Mouse (Mus musculus) liver, embryonic 16.5 days (tissue): ENCODE data around the gene Ccdc42. TPM values are rescaled to one million over a fixed set of nuclear protein-coding genes. Genes with fewer than 3 reads are reported as not detected.

Experiments
- ATAC-seq: fragments of 200-750 bp; cut with Nextera tagmentation; 2 replicates; pipeline ENCODE4 v1.8.0; 2017; ENCODE audit warnings: low read depth, mild to moderate bottlenecking, moderate number of reproducible peaks, moderate library complexity
- H3K27ac ChIP-seq: fragments of 300-500 bp; sonication (generic); 2 replicates; pipeline ENCODE4 v1.5.1; 2014; ENCODE audit warnings: mild to moderate bottlenecking, low read length
- H3K27me3 ChIP-seq: fragments of 300-500 bp; sonication (generic); 2 replicates; pipeline ENCODE4 v1.6.1; 2014; ENCODE audit warnings: low read depth, low read length, mixed read lengths; ENCODE audit not compliant: control insufficient read depth, insufficient read depth
- H3K36me3 ChIP-seq: fragments of 300-500 bp; sonication (generic); 2 replicates; pipeline ENCODE4 v1.6.1; 2014; ENCODE audit warnings: mild to moderate bottlenecking; ENCODE audit not compliant: control insufficient read depth, insufficient read depth
- H3K4me1 ChIP-seq: fragments of 300-500 bp; sonication (generic); 2 replicates; pipeline ENCODE4 v1.6.1; 2014; ENCODE audit warnings: low read depth, low read length, mixed read lengths; ENCODE audit not compliant: control insufficient read depth
- H3K4me2 ChIP-seq: fragments of 300-500 bp; sonication (generic); 2 replicates; pipeline ENCODE4 v1.6.1; 2014; ENCODE audit warnings: low read depth, low read length, mixed read lengths
- H3K4me3 ChIP-seq: fragments of 300-500 bp; sonication (generic); 2 replicates; pipeline ENCODE4 v1.5.1; 2014; ENCODE audit warnings: low read depth, mild to moderate bottlenecking, low read length
- H3K9ac ChIP-seq: fragments of 300-500 bp; sonication (generic); 2 replicates; pipeline ENCODE4 v1.6.1; 2014; ENCODE audit warnings: low read depth, low read length
- H3K9me3 ChIP-seq: fragments of 300-500 bp; sonication (generic); replicated peaks from 2 replicates; pipeline ENCODE4 v1.6.1; 2016; ENCODE audit warnings: low read length; ENCODE audit not compliant: control insufficient read depth
- WGBS: fragments of 180-500 bp; shearing (Covaris S2); extraction: QIAGEN DNeasy Blood & Tissue Kit; methylation state at CpG from one replicate; pipeline ENCODE4 v1.1.7; 2014; ENCODE audit not compliant: insufficient replicate concordance; 5-methylcytosine and 5-hydroxymethylcytosine counted together
- polyA plus RNA-seq: library from polyadenylated mRNA; unstranded; fragments of >200 nt; fragmentation: Nextera tagmentation; extraction: Ambion mirVana; gene quantifications from 2 replicates; pipeline ENCODE4 v1.2.1, GENCODE M21; 2015

The Ccdc42 gene
- polyA plus RNA-seq, 1 experiment from 2014 or later: not detected

DNA sequence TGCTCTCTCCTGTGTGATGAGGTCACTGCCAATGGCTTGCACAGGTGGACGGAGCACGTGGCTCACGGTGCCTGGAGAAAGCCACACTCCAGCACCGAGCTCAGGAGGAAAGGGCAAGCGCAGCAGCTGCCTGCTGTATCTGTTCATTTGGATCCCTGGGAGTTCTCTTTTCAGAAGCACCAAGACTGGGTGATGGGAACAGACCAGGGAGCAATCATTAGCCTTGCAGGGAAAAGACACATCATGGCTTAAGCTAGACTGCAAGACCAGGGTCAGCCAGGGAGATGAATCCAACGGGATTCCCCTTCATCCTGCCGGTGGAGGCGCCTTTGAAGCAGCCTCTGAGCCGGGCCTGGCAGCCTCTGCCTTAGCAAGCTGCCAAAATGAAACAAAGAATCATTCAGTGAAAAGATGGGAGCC is 7.3 kb upstream of the Ccdc42 start:
- no peaks in the 10 kb centered on the region for H3K27me3 ChIP-seq
- H3K4me2 ChIP-seq: no peak overlapping the region
- no peak for ATAC-seq
- no peaks in the 10 kb centered on the region for H3K4me1 ChIP-seq
- no peak overlapping the region for H3K4me3 ChIP-seq
- H3K9ac ChIP-seq: no peak overlapping the region
- WGBS: 43% methylated on average over 9 of the region's 9 CpGs
- H3K27ac ChIP-seq: no peak overlapping the region
- H3K9me3 ChIP-seq: no peaks in the 10 kb centered on the region
- H3K36me3 ChIP-seq: no peaks in the 10 kb centered on the region

GRCm38 (mm10) chr11:68580566-68580965 is 6.3 kb upstream of the Ccdc42 start:
- H3K4me1 ChIP-seq: no peaks in the 10 kb centered on the region

GRCm38 (mm10) chr11:68583225-68583624 is 3.6 kb upstream of the Ccdc42 start:
- H3K4me1 ChIP-seq: no peaks in the 10 kb centered on the region
- WGBS: 74% methylated on average over 13 of the region's 13 CpGs

More at GRCm38 (mm10) chr11:68580566-68580965, 6.3 kb upstream of the Ccdc42 start:
- H3K4me3 ChIP-seq: no peak overlapping the region
- H3K9ac ChIP-seq: no peak overlapping the region
- no peaks in the 10 kb centered on the region for H3K36me3 ChIP-seq
- H3K4me2 ChIP-seq: no peak overlapping the region
- no peak overlapping the region for H3K27ac ChIP-seq
- no peaks in the 10 kb centered on the region for H3K9me3 ChIP-seq
- ATAC-seq: no peak
- H3K27me3 ChIP-seq: no peaks in the 10 kb centered on the region
- WGBS: 63% methylated on average over 6 of the region's 6 CpGs

GRCm38 (mm10) chr11:68583906-68584480 is 2.8 kb upstream of the Ccdc42 start:
- WGBS: 65% methylated on average over 8 of the region's 8 CpGs
- Histone ChIP-seq H3K27me3 (no peaks in the 10 kb centered on the region), H3K36me3 (no peaks in the 10 kb centered on the region), H3K9me3 (no peaks in the 10 kb centered on the region), H3K9ac (no peak overlapping the region), H3K27ac (no peak overlapping the region), H3K4me1 (no peaks in the 10 kb centered on the region), H3K4me2 (no peak overlapping the region), H3K4me3 (no peak overlapping the region)
- no peak for ATAC-seq

More at GRCm38 (mm10) chr11:68583225-68583624, 3.6 kb upstream of the Ccdc42 start:
- Histone ChIP-seq H3K27me3 (no peaks in the 10 kb centered on the region), H3K4me3 (no peak overlapping the region), H3K9ac (no peak overlapping the region), H3K27ac (no peak overlapping the region), H3K4me2 (no peak overlapping the region), H3K9me3 (no peaks in the 10 kb centered on the region), H3K36me3 (no peaks in the 10 kb centered on the region)
- ATAC-seq: no peak

DNA sequence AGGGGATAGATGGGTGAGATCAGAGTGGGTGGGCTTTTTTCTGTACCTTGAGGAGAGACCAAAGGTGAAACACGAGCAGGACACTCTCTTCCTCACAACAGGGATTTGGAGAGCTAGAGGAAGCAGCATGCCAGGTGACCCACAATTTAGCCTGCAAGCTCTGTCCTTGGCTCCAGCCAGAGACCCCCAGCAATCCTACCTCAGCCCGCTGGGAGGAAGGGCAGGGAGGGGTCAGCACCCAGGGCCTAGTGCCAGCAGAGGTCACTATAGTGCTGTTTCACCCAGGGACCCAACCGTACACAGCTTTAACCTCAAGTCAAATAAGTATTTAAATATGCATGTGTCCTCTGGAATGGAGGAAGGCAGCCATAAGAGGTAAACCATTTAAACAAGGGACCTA is 931 bp upstream of the Ccdc42 start:
- no peak overlapping the region for H3K9ac ChIP-seq

DNA sequence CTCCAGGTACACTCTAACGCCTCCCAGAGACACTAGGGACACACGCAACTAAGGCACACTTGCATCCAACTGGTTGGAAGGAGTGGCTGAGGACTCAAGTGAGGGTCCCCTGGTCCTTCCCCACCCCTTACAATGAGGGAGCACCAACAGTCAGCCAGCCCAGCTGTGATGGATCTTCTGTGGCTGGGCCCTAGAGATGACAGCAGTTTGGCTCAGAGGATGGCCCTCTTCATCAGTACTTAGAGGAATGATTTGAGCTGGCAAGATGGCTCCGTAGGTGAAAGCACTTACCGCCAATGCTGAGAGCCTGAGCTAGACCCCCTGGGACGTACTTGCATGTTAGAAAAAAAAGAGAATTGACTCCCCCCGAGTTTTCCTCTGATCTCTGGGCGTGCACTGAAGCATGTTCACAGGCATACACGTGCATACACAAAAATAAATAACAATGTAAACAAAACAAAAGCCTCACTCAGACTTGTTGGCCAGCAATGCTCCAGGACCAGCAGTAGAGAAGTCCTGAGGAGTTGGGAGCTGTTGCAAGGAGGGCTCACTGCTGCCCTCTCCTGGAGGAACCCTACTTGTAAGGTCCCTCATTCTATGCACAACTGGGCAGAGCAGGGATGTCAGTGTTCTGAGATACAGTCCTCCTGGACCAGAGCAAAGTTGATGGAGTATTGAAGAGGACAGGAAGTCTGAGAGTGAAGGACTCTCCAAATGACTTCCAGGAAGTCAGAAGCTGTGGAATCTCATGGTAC is 2.4 kb downstream of the Ccdc42 start:
- Histone ChIP-seq H3K27me3 (no peaks in the 10 kb centered on the region; the same call in 1 of the 2 replicates), H3K4me3 (no peak overlapping the region), H3K4me2 (no peak overlapping the region), H3K9me3 (no peaks in the 10 kb centered on the region), H3K36me3 (no peaks in the 10 kb centered on the region), H3K27ac (no peak overlapping the region), H3K9ac (no peak overlapping the region), H3K4me1 (no peaks in the 10 kb centered on the region)
- 51% methylated on average over 8 of the region's 8 CpGs for WGBS
- no peak for ATAC-seq

More for the DNA sequence above, 931 bp upstream of the Ccdc42 start:
- WGBS: 6% methylated on average over 3 of the region's 3 CpGs
- Histone ChIP-seq H3K9me3 (no peaks in the 10 kb centered on the region), H3K27me3 (no peaks in the 10 kb centered on the region; the same call in 1 of the 2 replicates), H3K27ac (no peak overlapping the region), H3K36me3 (no peaks in the 10 kb centered on the region), H3K4me1 (no peaks in the 10 kb centered on the region), H3K4me2 (no peak overlapping the region), H3K4me3 (no peak overlapping the region)
- ATAC-seq: no peak

GRCm38 (mm10) chr11:68591708-68592107 is 4.9 kb downstream of the Ccdc42 start:
- H3K36me3 ChIP-seq: no peaks in the 10 kb centered on the region
- ATAC-seq: no peak
- no peaks in the 10 kb centered on the region; the same call in 1 of the 2 replicates for H3K27me3 ChIP-seq
- H3K4me3 ChIP-seq: no peak overlapping the region
- no peak overlapping the region for H3K4me2 ChIP-seq
- WGBS: 28% methylated on average over 5 of the region's 5 CpGs
- no peaks in the 10 kb centered on the region for H3K4me1 ChIP-seq
- H3K9ac ChIP-seq: no peak overlapping the region
- no peaks in the 10 kb centered on the region for H3K9me3 ChIP-seq
- no peak overlapping the region for H3K27ac ChIP-seq

DNA sequence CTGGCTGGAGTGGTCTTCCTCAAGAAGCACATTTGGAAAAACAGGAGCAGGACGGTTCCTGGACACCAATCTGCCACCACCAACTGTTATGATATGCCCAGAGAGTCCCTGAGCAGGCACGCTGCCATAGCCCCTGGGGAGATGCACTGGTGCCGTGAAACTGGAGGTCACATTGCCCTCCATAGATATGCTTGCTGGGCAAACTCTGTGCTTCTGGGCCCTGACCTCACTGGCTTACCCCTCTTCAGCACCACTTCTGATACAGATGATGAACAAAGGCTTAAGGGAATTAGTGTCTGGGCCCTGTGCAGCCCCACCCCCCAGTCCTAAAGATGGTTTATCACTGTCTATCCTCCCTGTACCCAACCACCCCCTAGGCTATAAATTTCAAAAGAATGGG is 6.4 kb downstream of the Ccdc42 start:
- H3K27ac ChIP-seq: no peak overlapping the region
- no peak overlapping the region for H3K4me3 ChIP-seq
- no peak for ATAC-seq
- H3K27me3 ChIP-seq: no peaks in the 10 kb centered on the region; the same call in 1 of the 2 replicates
- no peaks in the 10 kb centered on the region for H3K36me3 ChIP-seq
- H3K4me2 ChIP-seq: no peak overlapping the region
- H3K9me3 ChIP-seq: no peaks in the 10 kb centered on the region
- WGBS: 55% methylated on average over 3 of the region's 3 CpGs
- H3K4me1 ChIP-seq: no peaks in the 10 kb centered on the region
- no peak overlapping the region for H3K9ac ChIP-seq

DNA sequence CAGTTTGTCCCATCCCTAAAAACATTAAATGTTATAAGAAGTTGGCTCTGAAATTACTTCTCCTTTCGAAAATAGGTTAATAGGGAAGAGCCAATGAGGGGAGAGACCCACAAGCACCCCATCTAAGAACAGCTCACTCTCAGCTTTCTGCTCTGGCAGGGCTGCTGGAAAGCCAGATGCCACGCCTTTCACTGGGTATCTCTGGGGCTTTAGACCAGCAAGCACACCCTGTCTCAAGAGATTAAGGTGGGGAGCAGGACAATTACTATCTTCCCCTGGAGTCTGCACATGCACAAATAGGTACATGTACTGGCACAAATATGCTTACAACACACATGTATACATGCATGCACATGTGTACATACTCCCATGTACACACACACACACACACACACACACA is 11.1 kb downstream of the Ccdc42 start:
- Histone ChIP-seq H3K27ac (no peak overlapping the region), H3K4me1 (no peaks in the 10 kb centered on the region), H3K9me3 (no peaks in the 10 kb centered on the region), H3K36me3 (no peaks in the 10 kb centered on the region), H3K4me3 (no peak overlapping the region), H3K27me3 (no peaks in the 10 kb centered on the region), H3K4me2 (no peak overlapping the region), H3K9ac (no peak overlapping the region)
- no peak for ATAC-seq
- 30% methylated on average over 2 of the region's 2 CpGs for WGBS
